Mouse (Mus musculus) testis, adult 2 months (tissue): ENCODE measurements at regions not wholly inside any gene's neighbourhood (a gene's known extent, or its start where the extent isn't known, plus 50 kb on each side); places are given as distances from the start of the nearest gene placed in this dataset.

ENCODE experiments used
- H3K27ac ChIP-seq: fragments of 200-500 bp; 2 replicates; pipeline ENCODE4 v1.5.1; 2012; ENCODE audit warnings: low read depth, low read length; ENCODE audit not compliant: control insufficient read depth, insufficient read depth
- H3K27me3 ChIP-seq: fragments of 200-500 bp; 2 replicates; pipeline ENCODE4 v1.6.1; 2012; ENCODE audit warnings: mild to moderate bottlenecking, low read length, moderate library complexity; ENCODE audit not compliant: control insufficient read depth, insufficient read depth
- H3K36me3 ChIP-seq: fragments of 200-500 bp; 2 replicates; pipeline ENCODE4 v1.6.1; 2012; ENCODE audit warnings: mild to moderate bottlenecking, low read length; ENCODE audit not compliant: control insufficient read depth, insufficient read depth
- H3K4me1 ChIP-seq: fragments of 200-500 bp; 2 replicates; pipeline ENCODE4 v1.6.1; 2012; ENCODE audit warnings: low read length; ENCODE audit not compliant: control insufficient read depth, insufficient read depth
- H3K4me3 ChIP-seq: fragments of 200-500 bp; 2 replicates; pipeline ENCODE4 v1.5.1; 2012; ENCODE audit warnings: low read depth, mild to moderate bottlenecking, low read length, moderate library complexity, mixed read lengths; ENCODE audit not compliant: control insufficient read depth
- CTCF ChIP-seq: fragments of 200-500 bp; IDR thresholded peaks from 2 replicates; pipeline ENCODE4 v1.5.1; 2012; ENCODE audit warnings: low read depth, mild to moderate bottlenecking, inconsistent platforms, low read length, moderate library complexity; ENCODE audit not compliant: control insufficient read depth, insufficient read depth, insufficient replicate concordance
- POLR2A ChIP-seq: fragments of 200-500 bp; IDR thresholded peaks from 2 replicates; pipeline ENCODE4 v1.6.1; 2012; ENCODE audit warnings: low read depth, mild to moderate bottlenecking, inconsistent platforms, low read length, moderate library complexity; ENCODE audit not compliant: control insufficient read depth

DNA sequence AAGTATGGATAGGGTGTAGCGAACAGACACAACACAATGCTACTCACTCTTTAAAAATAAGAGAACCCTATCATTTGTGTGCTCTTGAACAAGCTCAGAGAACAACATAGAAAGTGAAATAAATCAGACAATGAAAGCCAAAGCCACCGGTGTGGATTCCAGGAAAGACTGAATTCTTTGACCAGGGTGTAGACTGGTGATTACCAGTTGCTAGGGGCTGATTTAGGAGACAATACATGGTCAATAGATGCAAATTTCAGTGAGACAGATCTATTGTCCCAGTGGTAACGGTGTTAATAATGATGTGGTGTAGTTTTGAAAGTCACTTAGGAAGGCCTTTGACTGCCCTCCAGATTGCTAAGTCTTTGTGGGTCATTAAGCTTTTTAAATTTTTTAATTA, 94.3 kb upstream of the Zfp366 start:
- no peaks in the 10 kb centered on the region for H3K36me3 ChIP-seq
- H3K4me3 ChIP-seq = no peak overlapping the region
- TF ChIP-seq POLR2A (no peak), CTCF (no peak)
- peaks cover 2% of the 10 kb centered on the region; the same call in 1 of the 2 replicates for H3K4me1 ChIP-seq
- no peaks in the 10 kb centered on the region for H3K27me3 ChIP-seq
- no peak overlapping the region for H3K27ac ChIP-seq

DNA sequence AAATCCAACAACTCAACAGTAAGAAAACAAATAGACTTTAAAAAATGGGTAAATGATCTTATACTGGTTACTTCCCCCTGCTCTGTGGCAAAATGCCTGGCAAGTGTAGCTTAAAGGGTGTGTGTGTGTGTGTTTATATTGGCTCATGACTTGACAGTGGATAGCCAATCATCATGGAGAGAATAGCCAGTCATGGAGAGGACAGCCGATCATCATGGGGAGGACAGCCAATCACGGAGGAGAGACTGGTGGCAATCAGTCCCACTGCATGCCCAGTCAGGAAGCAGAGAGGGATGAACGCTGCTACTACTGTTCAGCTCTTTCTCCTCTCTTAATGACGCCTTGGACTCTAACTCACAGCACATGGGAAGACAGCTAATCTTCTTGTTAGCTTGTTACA, 96.3 kb upstream of the Zfp366 start:
- H3K4me1 ChIP-seq = peaks cover 2% of the 10 kb centered on the region; the same call in 1 of the 2 replicates
- TF ChIP-seq POLR2A = no peak
- no peak for TF ChIP-seq CTCF
- H3K4me3 ChIP-seq = no peak overlapping the region

DNA sequence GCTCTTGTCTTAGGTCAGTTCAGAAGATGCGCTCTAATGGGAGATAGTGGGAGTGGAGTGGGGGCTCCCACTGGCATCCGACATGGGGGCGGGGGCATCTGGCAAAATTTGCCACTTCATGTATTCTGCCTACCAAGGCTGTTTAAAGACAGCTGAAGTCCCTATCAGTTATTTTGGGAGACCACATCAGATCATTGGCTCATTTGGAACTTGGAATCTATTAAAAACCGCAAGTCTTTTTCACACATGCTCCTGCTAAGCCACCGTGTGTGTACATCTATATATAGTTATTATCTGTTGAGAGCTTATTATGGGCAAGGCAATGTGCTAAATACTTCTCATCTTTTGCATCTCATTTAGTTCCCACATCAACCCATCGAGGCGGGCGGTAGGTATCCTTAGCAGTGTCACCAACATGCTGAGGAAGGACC, 95.0 kb upstream of the 1700024P04Rik start:
- Histone ChIP-seq H3K36me3 (no peaks in the 10 kb centered on the region), H3K4me1 (peaks cover 3% of the 10 kb centered on the region), H3K27me3 (no peaks in the 10 kb centered on the region), H3K4me3 (no peak overlapping the region), H3K27ac (no peak overlapping the region)
- TF ChIP-seq POLR2A (no peak), CTCF (no peak)

More for the DNA sequence above, 96.3 kb upstream of the Zfp366 start:
- H3K27me3 ChIP-seq = no peaks in the 10 kb centered on the region
- no peak overlapping the region for H3K27ac ChIP-seq
- H3K36me3 ChIP-seq = no peaks in the 10 kb centered on the region

DNA sequence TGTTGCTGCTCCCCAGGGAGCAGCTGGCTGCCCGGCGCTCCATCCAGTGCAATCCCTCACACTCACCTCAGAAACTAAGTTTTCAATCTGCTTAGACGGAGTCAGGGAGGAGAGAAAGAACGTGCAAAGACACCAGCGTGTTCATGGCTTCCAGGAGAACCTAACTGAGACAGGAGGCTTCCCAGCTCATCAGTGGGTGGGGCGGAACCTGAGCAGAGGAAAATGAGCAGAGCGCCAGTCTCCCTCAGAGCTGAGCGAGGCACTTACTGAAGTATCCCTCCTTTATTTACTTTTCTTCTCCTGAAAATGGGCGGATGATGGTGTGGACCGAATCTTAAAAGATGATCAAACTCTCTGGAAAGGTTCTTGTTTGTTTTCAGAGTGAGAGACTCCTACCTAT, 94.3 kb upstream of the 1700024P04Rik start:
- no peak for TF ChIP-seq CTCF
- no peaks in the 10 kb centered on the region for H3K27me3 ChIP-seq

DNA sequence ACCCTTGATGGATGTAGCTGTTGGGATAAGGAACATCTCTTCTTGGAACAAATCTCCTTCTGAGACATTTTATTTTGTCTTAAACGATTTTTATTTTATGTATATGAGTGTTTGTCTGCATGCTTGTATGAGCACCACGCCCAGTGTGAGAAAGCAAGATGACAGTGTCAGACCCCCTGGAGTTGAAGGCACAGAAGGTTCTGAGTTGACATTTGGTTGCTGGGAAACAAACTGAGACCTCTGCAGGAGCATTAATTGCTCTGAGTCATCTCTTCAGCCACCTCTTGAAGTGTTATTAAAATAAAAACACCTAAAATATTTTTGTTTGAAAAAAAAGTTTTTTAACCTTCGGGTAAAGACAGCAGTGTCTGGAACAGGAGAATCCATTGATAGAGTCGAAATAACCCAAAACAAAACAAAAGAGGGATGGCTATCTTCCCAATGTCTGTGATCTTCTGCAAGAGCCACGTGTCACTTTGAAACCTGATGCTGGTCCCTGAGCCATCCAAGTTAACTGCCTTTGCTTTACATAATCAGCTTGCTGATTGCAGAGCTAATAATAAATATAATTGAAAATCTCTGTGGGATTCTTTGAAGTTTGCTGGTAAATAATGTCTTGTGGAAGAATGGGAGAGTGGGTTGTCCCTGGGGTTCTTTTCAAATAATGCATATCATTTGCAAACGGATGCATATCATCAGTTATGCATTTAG, 92.8 kb upstream of the 1700024P04Rik start:
- Histone ChIP-seq H3K4me1 (no peaks in the 10 kb centered on the region), H3K36me3 (no peaks in the 10 kb centered on the region), H3K27ac (no peak overlapping the region), H3K4me3 (no peak overlapping the region), H3K27me3 (no peaks in the 10 kb centered on the region)
- TF ChIP-seq CTCF (no peak), POLR2A (no peak)

More for the DNA sequence above, 94.3 kb upstream of the 1700024P04Rik start:
- no peaks in the 10 kb centered on the region for H3K36me3 ChIP-seq
- peaks cover 3% of the 10 kb centered on the region for H3K4me1 ChIP-seq
- no peak overlapping the region for H3K27ac ChIP-seq
- H3K4me3 ChIP-seq = no peak overlapping the region

DNA sequence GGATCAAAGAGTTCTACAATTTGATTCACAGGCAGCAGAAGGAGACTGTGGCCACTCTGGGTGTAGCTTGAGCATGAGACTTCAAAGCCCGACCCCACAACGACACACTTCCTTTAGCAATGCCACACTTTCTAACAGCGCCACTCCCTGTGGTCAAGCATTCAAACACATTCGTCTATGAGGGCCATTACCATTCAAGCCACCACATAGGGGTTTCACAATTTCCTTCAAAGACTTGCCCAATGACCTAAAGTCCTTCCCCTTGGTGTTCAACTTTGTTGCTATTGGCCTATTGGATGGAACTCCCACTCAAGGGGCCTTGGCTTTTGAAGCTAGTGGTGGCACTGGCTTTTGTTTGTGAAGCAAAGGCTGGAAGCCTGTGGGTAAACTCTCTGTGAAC, 91.1 kb upstream of the 1700024P04Rik start:
- no peak overlapping the region for H3K27ac ChIP-seq
- no peaks in the 10 kb centered on the region for H3K36me3 ChIP-seq
- H3K27me3 ChIP-seq = no peaks in the 10 kb centered on the region
- TF ChIP-seq CTCF = no peak
- no peak for TF ChIP-seq POLR2A
- no peaks in the 10 kb centered on the region for H3K4me1 ChIP-seq
- no peak overlapping the region for H3K4me3 ChIP-seq

DNA sequence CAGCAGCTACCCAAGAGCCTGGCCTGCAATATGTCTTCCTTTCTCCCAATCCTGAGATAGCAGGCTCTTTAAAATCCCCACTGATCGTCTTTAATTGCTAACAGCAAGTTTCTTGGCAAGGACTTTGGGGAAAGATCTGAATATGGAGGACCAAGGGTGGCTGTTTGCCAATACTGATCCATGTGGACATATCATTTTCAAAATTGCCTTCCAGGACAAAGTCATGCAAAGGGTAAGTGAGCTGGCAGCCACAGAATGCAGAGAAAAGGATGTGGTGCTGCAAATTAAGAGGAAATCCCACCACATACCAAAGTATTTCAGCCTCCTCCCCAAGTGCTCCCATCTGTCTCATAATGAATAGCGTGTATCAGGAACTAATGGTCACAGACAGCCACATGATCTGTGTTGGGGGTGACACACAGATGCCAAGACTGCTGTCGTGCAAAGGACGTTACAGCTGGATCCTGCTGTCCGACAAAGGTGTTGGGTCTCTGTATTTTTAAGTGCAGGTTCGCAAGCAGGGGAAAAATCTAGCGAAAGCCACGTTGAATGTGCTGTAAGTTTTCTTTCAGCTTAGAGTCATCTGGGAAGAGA, 87.6 kb upstream of the 1700024P04Rik start:
- TF ChIP-seq POLR2A (no peak), CTCF (no peak)
- Histone ChIP-seq H3K4me3 (no peak overlapping the region), H3K4me1 (no peaks in the 10 kb centered on the region), H3K27ac (no peak overlapping the region), H3K27me3 (no peaks in the 10 kb centered on the region), H3K36me3 (no peaks in the 10 kb centered on the region)

DNA sequence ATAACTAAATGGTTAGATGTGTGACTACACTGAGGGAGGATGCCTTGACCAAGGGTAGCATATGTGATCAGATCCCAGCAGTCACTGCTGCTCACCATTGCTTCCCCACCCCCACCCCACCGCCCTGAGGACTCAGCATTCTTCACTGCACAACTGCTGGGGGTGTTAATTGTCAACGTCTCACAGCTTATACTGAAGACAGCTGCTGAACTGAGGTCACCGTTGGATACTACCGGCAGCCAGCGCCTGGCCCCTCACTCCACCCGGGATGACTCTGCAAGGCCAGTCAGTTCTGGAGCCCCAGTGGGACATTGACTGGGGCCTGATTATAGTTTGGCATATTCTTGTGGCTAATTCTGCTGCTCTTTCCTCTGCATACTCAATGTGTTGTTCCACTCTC, 87.0 kb upstream of the 1700024P04Rik start:
- H3K36me3 ChIP-seq = no peaks in the 10 kb centered on the region
- H3K27me3 ChIP-seq = no peaks in the 10 kb centered on the region
- no peaks in the 10 kb centered on the region for H3K4me1 ChIP-seq
- no peak overlapping the region for H3K4me3 ChIP-seq
- TF ChIP-seq CTCF (no peak), POLR2A (no peak)
- no peak overlapping the region for H3K27ac ChIP-seq
